Mouse (Mus musculus) MEL (cell line): ENCODE measurements around the gene Pigx.
"Not testable (repeated sequence)": the region's sequence is repeated elsewhere in the genome, so short reads cannot be mapped to it uniquely, and the experiment has no call there.

Experiments used
- CTCF ChIP-seq, 3 experiments: IDR thresholded peaks in 2 of 3; conservative IDR thresholded peaks in 1 of 3; 2 replicates each; pipeline ENCODE4 v1.5.1; 2011 to 2012; ENCODE audit warnings: low read length in 3 of 3, low read depth in 2 of 3, mild to moderate bottlenecking in 2 of 3, improper control_type of control experiment in 1 of 3, inconsistent platforms in 1 of 3, mixed read lengths in 1 of 3, moderate library complexity in 1 of 3; ENCODE audit not compliant: control insufficient read depth in 1 of 3, insufficient read depth in 1 of 3, poor library complexity in 1 of 3, severe bottlenecking in 1 of 3
- E2F4 ChIP-seq: IDR thresholded peaks from 2 replicates; pipeline ENCODE4 v1.6.1; 2011; ENCODE audit warnings: low read depth, low read length, improper control_type of control experiment, borderline replicate concordance
- ELF1 ChIP-seq: IDR thresholded peaks from 2 replicates; pipeline ENCODE4 v1.6.1; 2014; ENCODE audit warnings: low read depth, mild to moderate bottlenecking, inconsistent platforms, low read length, improper control_type of control experiment, moderate library complexity
- EP300 ChIP-seq, 2 experiments: IDR thresholded peaks; 2 replicates each; pipeline ENCODE4 v1.6.1; 2011; ENCODE audit warnings: improper control_type of control experiment in 2 of 2, low read length in 2 of 2, low read depth in 1 of 2, mild to moderate bottlenecking in 1 of 2
- GABPA ChIP-seq: IDR thresholded peaks from 2 replicates; pipeline ENCODE4 v1.6.1; 2012; ENCODE audit warnings: low read depth, mild to moderate bottlenecking, inconsistent platforms, low read length, improper control_type of control experiment, moderate library complexity
- MAFK ChIP-seq: IDR thresholded peaks from 2 replicates; pipeline ENCODE4 v1.6.1; 2011; ENCODE audit warnings: low read depth, mild to moderate bottlenecking, low read length, improper control_type of control experiment, borderline replicate concordance
- MYB ChIP-seq: IDR thresholded peaks from 2 replicates; pipeline ENCODE4 v1.6.1; 2011; ENCODE audit warnings: mild to moderate bottlenecking, low read depth, low read length, improper control_type of control experiment
- NRF1 ChIP-seq: IDR thresholded peaks from 2 replicates; pipeline ENCODE4 v1.6.1; 2014; ENCODE audit warnings: low read depth, mild to moderate bottlenecking, inconsistent platforms, low read length, improper control_type of control experiment, moderate library complexity; ENCODE audit not compliant: poor library complexity, insufficient read depth, severe bottlenecking
- POLR2A ChIP-seq, 2 experiments: IDR thresholded peaks; 2 replicates each; pipeline ENCODE4 v1.6.1; 2011 to 2012; ENCODE audit warnings: low read length in 2 of 2, mild to moderate bottlenecking in 2 of 2, control low read depth in 1 of 2, improper control_type of control experiment in 1 of 2, low read depth in 1 of 2, moderate library complexity in 1 of 2; ENCODE audit not compliant: control insufficient read depth in 1 of 2, insufficient read depth in 1 of 2, poor library complexity in 1 of 2
- POLR2AphosphoS2 ChIP-seq: IDR thresholded peaks from 2 replicates; pipeline ENCODE4 v1.6.1; 2011; ENCODE audit warnings: low read length, improper control_type of control experiment
- SMC3 ChIP-seq: IDR thresholded peaks from 2 replicates; pipeline ENCODE4 v1.6.1; 2011; ENCODE audit warnings: low read depth, low read length, improper control_type of control experiment
- TAL1 ChIP-seq: IDR thresholded peaks from 2 replicates; pipeline ENCODE4 v1.6.1; 2012; ENCODE audit warnings: mild to moderate bottlenecking, inconsistent platforms, low read length, moderate library complexity, mixed read lengths
- USF1 ChIP-seq: IDR thresholded peaks from 2 replicates; pipeline ENCODE4 v1.6.1; 2014; ENCODE audit warnings: low read depth, mild to moderate bottlenecking, inconsistent platforms, low read length, improper control_type of control experiment, moderate library complexity
- ZNF384 ChIP-seq: IDR thresholded peaks from 2 replicates; pipeline ENCODE4 v1.6.1; 2012; ENCODE audit warnings: low read depth, mild to moderate bottlenecking, inconsistent platforms, low read length, improper control_type of control experiment

DNA sequence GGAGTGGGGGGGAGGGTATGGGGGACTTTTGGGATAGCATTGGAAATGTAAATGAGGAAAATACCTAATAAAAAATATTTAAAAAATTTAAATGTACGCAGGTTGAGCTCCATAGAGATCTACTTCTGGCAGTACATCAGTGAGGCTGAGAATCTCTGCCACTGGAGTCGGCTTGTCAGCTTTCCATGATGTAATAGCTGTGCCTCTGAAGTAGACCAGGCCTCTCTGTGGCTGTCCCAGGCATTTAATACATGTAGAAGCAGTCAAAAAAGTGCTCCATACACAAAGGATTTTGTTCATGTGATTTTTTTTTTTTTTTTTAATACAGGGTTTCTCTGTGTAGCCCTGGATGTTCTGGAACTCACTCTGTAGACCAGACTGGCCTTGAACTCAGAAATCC is 1.8 kb downstream of the Pigx start:
- not testable (repeated sequence) for TF ChIP-seq CTCF (IDR thresholded peaks at IDR 0.05 in 2 of 3, conservative IDR thresholded peaks at IDR 0.05 in 1 of 3; ENCODE audit: control insufficient read depth in 1 of 3, insufficient read depth in 1 of 3, low read depth in 2 of 3, low read length in 3 of 3, poor library complexity in 1 of 3, severe bottlenecking in 1 of 3); USF1; TAL1; MAFK; SMC3; POLR2AphosphoS2; ELF1; POLR2A (IDR thresholded peaks at IDR 0.05; ENCODE audit: control insufficient read depth in 1 of 2, insufficient read depth in 1 of 2, low read depth in 1 of 2, low read length in 2 of 2, poor library complexity in 1 of 2); EP300 (IDR thresholded peaks at IDR 0.05; ENCODE audit: low read depth in 1 of 2, low read length in 2 of 2); GABPA; E2F4; MYB; NRF1; ZNF384
